Comparison of ENCODE assay signal across 11 mouse cellular contexts in genomic region chr12:73996906-73997296, GRCm38 (mm10). TPM values are rescaled to one million over a fixed set of nuclear protein-coding genes. Genes with fewer than 3 reads are reported as not detected.
DNase-seq lines count a peak whose midpoint lies in the region; ATAC-seq lines count a peak whose summit lies in the region.
"Had no signal": no experiment of that assay in that cellular context is flagged by ENCODE, and none has a peak within 500 bp of the region (broad histone marks: within the 10 kb centered on the region; RNA-seq: fewer than 3 reads in every experiment).

No protein-coding gene starts in this region.

- H3K9ac ChIP-seq in forebrain, embryonic 12.5 days, result peak overlapping the region; percentile 70; the same call in 1 of the 2 replicates
- peak overlapping the region; percentile 75 for H3K9ac ChIP-seq in neural tube, embryonic 14.5 days (replicated peaks; ENCODE audit: low read depth, low read length)
- H3K9ac ChIP-seq: liver, embryonic 14.5 days had no signal

- H3K27me3 ChIP-seq in forebrain, embryonic 12.5 days, result peaks cover 51% of the 10 kb centered on the region
- H3K27me3 ChIP-seq in neural tube, embryonic 14.5 days (ENCODE audit: control insufficient read depth, insufficient read depth, low read length), result peaks cover 4% of the 10 kb centered on the region; the same call in 1 of the 2 replicates

- no peak; the same call in 1 of the 2 replicates for ATAC-seq in forebrain, embryonic 12.5 days (ENCODE audit: low FRiP score)
- no peak for ATAC-seq in neural tube, embryonic 14.5 days (ENCODE audit: low read depth)

- no peak overlapping the region for H3K27ac ChIP-seq in forebrain, embryonic 12.5 days
- peak overlapping the region; percentile 77; the same call in 1 of the 2 replicates for H3K27ac ChIP-seq in neural tube, embryonic 14.5 days (ENCODE audit: low read depth, low read length)
- H3K27ac ChIP-seq: liver, embryonic 14.5 days had no signal

- peak; percentile 53 to 58 for DNase-seq in left cerebral cortex, postnatal 25 days (ENCODE audit: low spot score in 2 of 2)
- no peak for DNase-seq in left cerebral cortex, postnatal 4 days
- DNase-seq in layer of hippocampus, adult 9-11 months, result peak; percentile 51
- DNase-seq in ovary, adult 18-20 months (ENCODE audit: low spot score), result no peak
- no peak for DNase-seq in thymus, postnatal 14 days

- H3K4me1 ChIP-seq in forebrain, embryonic 12.5 days, result peaks cover 8% of the 10 kb centered on the region
- H3K4me1 ChIP-seq in neural tube, embryonic 14.5 days (ENCODE audit: control insufficient read depth, insufficient read depth, low read length), result peaks cover 3% of the 10 kb centered on the region; the same call in 1 of the 2 replicates

- no peaks in the 10 kb centered on the region for H3K36me3 ChIP-seq in forebrain, embryonic 12.5 days (replicated peaks)
- no peaks in the 10 kb centered on the region for H3K36me3 ChIP-seq in neural tube, embryonic 14.5 days (ENCODE audit: control insufficient read depth, insufficient read depth, low read length)

- no peaks in the 10 kb centered on the region for H3K9me3 ChIP-seq in forebrain, embryonic 12.5 days
- H3K9me3 ChIP-seq in neural tube, embryonic 14.5 days (ENCODE audit: control insufficient read depth, low read length), result no peaks in the 10 kb centered on the region

- peak overlapping the region; percentile 88 for H3K4me2 ChIP-seq in forebrain, embryonic 12.5 days
- H3K4me2 ChIP-seq in neural tube, embryonic 14.5 days (ENCODE audit: low read depth, low read length), result peak overlapping the region; percentile 83

- peak overlapping the region; percentile 59; the same call in 1 of the 2 replicates for H3K4me3 ChIP-seq in forebrain, embryonic 12.5 days (replicated peaks)
- peak overlapping the region; percentile 59; the same call in 1 of the 2 replicates for H3K4me3 ChIP-seq in neural tube, embryonic 14.5 days (ENCODE audit: low read depth, low read length)
- H3K4me3 ChIP-seq: myocyte had no signal

- WGBS in forebrain, embryonic 12.5 days, result 29% methylated on average over 12 of the region's 12 CpGs
- 28% methylated on average over 12 of the region's 12 CpGs for WGBS in neural tube, embryonic 14.5 days

- intact Hi-C loops in left cerebral cortex, postnatal 25 days (cut with DNase I), result no loop called here
- intact Hi-C loops in left cerebral cortex, postnatal 4 days (cut with DNase I), result no loop called here

RNA-seq across cellular contexts. Expression of gene Syt16, which starts 0.6 kb away (rescaled TPM):
- total RNA-seq in left cerebral cortex, postnatal 25 days (2021), result 100 to 1,000 TPM in 1 of 2 experiments, 10 to 100 TPM in 1; 96.3 to 101 TPM
- 100 to 1,000 TPM; 107 TPM for total RNA-seq in left cerebral cortex, postnatal 4 days (2021)
- 12.1 and 14.5 TPM in 2 replicates for polyA plus RNA-seq in forebrain, embryonic 12.5 days (2016; fragmentation: Nextera tagmentation; extraction: Ambion mirVana)
- polyA plus RNA-seq in neural tube, embryonic 14.5 days (2014; fragmentation: Nextera tagmentation; extraction: Ambion mirVana), result 90.4 and 95.5 TPM in 2 replicates
- total RNA-seq: hematopoietic stem cell, adult 5-6 weeks had no signal
- polyA plus RNA-seq: myocyte had no signal

RNA-seq across cellular contexts. Expression of gene Snapc1, which starts 32.6 kb away (rescaled TPM):
- 10 to 100 TPM; 40.6 to 43.2 TPM for total RNA-seq in left cerebral cortex, postnatal 25 days (2021)
- 10 to 100 TPM; 31.6 to 37.1 TPM for total RNA-seq in left cerebral cortex, postnatal 4 days (2021)
- polyA plus RNA-seq in forebrain, embryonic 12.5 days (2016; fragmentation: Nextera tagmentation; extraction: Ambion mirVana), result 29.6 and 29.9 TPM in 2 replicates
- 38.1 and 41.5 TPM in 2 replicates for polyA plus RNA-seq in neural tube, embryonic 14.5 days (2014; fragmentation: Nextera tagmentation; extraction: Ambion mirVana)

RNA-seq across cellular contexts. Expression of gene Gm49321, which starts 59.4 kb away (rescaled TPM):
- 10 to 100 TPM; 11.8 to 16.9 TPM for total RNA-seq in left cerebral cortex, postnatal 25 days (2021)
- 10 to 100 TPM in 1 of 2 experiments, 1 to 10 TPM in 1; 7.6 to 16.7 TPM for total RNA-seq in left cerebral cortex, postnatal 4 days (2021)
- 15.6 and 19.5 TPM in 2 replicates for polyA plus RNA-seq in forebrain, embryonic 12.5 days (2016; fragmentation: Nextera tagmentation; extraction: Ambion mirVana)
- polyA plus RNA-seq in neural tube, embryonic 14.5 days (2014; fragmentation: Nextera tagmentation; extraction: Ambion mirVana), result 18.4 and 21.2 TPM in 2 replicates
- total RNA-seq: hematopoietic stem cell, adult 5-6 weeks had no signal
- polyA plus RNA-seq: brain, embryonic 14.5 days; myocyte had no signal

Comparison
In these comparisons a context has a peak if more than half of its experiments do, and no peak if none do; other contexts are left out.
1. DNase-seq: peak in left cerebral cortex, postnatal 25 days (2 of 2) and layer of hippocampus, adult 9-11 months (single experiment); none in left cerebral cortex, postnatal 4 days (single experiment), ovary, adult 18-20 months (single experiment) and thymus, postnatal 14 days (single experiment).